Mouse (Mus musculus) liver, embryonic 15.5 days (tissue): ENCODE measurements around the gene Nsun2. TPM values are rescaled to one million over a fixed set of nuclear protein-coding genes. Genes with fewer than 3 reads are reported as not detected.

Source experiments
- ATAC-seq: fragments of 200-750 bp; cut with Nextera tagmentation; 2 replicates; pipeline ENCODE4 v1.8.0; 2017; ENCODE audit warnings: moderate number of reproducible peaks, mild to moderate bottlenecking, moderate library complexity; ENCODE audit not compliant: insufficient read depth
- H3K27ac ChIP-seq: fragments of 300-500 bp; sonication (generic); replicated peaks from 2 replicates; pipeline ENCODE4 v1.5.1; 2015; ENCODE audit warnings: mild to moderate bottlenecking, inconsistent platforms
- H3K27me3 ChIP-seq: fragments of 300-500 bp; sonication (generic); 2 replicates; pipeline ENCODE4 v1.6.1; 2015; ENCODE audit warnings: mild to moderate bottlenecking, inconsistent platforms
- H3K36me3 ChIP-seq: fragments of 300-500 bp; sonication (generic); replicated peaks from 2 replicates; pipeline ENCODE4 v1.6.1; 2015; ENCODE audit warnings: moderate library complexity, mild to moderate bottlenecking, inconsistent platforms
- H3K4me1 ChIP-seq: fragments of 300-500 bp; sonication (generic); replicated peaks from 2 replicates; pipeline ENCODE4 v1.6.1; 2015; ENCODE audit warnings: inconsistent platforms
- H3K4me2 ChIP-seq: fragments of 300-500 bp; sonication (generic); 2 replicates; pipeline ENCODE4 v1.6.1; 2015; ENCODE audit warnings: moderate library complexity, mild to moderate bottlenecking, inconsistent platforms
- H3K4me3 ChIP-seq: fragments of 300-500 bp; sonication (generic); replicated peaks from 2 replicates; pipeline ENCODE4 v1.5.1; 2015; ENCODE audit warnings: mild to moderate bottlenecking, inconsistent platforms
- H3K9ac ChIP-seq: fragments of 300-500 bp; sonication (generic); 2 replicates; pipeline ENCODE4 v1.6.1; 2015; ENCODE audit warnings: moderate library complexity, mild to moderate bottlenecking, inconsistent platforms
- H3K9me3 ChIP-seq: fragments of 300-500 bp; sonication (generic); replicated peaks from 2 replicates; pipeline ENCODE4 v1.6.1; 2016; ENCODE audit warnings: inconsistent platforms
- WGBS: fragments of 180-500 bp; shearing (Covaris S2); methylation state at CpG from one replicate; pipeline ENCODE4 v1.1.7; 2015; ENCODE audit warnings: mixed read lengths; ENCODE audit not compliant: insufficient replicate concordance; 5-methylcytosine and 5-hydroxymethylcytosine counted together
- polyA plus RNA-seq: library from polyadenylated mRNA; unstranded; fragments of >200 nt; fragmentation: Nextera tagmentation; extraction: Ambion mirVana; gene quantifications from 2 replicates; pipeline ENCODE4 v1.2.1, GENCODE M21; 2015

The Nsun2 gene
- 82.4 and 84.3 TPM in 2 replicates for polyA plus RNA-seq

DNA sequence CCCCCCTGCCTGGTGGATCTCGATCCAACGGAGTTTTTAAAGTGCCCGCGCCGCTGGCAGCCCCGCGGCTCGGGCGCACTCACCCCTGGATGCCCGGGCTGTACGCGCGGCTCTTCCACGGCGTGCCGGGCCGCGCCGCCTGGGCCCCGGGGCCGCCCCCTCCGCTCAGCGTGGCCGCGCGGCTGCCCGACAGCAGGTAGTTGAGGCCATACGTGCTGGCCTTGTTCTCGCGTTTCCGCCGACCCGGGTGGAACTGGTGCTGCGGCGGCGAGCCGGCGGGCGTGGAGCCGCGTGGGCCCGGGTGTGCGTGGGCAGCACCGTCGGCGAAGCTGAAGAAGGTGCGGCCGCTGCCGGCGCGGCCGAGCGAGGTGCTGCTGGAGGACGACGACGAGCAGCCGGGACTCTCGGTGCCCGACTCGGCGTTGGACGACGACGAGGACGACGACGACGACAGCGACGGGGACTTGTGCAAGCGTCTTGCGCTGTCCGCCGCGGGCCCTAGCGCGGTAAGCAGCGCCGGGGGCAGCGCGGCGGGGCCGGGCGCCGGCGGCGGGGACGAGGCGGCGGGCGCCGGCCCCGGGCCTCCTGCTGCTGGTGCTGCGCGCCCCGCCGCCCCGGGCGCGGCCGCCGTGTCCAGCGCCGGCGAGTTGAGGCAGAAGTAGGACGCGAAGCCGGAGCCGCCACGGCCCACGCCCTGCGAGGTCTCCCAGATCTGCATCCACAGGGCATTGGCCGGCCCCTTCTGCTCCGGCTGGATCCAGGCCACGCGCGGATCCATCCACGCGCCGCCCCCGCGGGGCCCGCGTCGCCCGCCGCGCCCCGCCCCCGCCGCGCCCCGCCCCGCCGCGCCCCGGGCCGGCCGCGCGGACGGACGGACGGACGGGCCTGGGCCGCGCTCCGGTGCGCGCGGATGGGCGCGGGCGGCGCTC, at the start of gene Nsun2:
Gene Nsun2 (plus strand): TSS at position 342 of the 929 bp plus-strand sequence.
- Histone ChIP-seq H3K27me3 (no peaks in the 10 kb centered on the region), H3K4me2 (peak within 1 kb of the TSS; percentile 95), H3K9me3 (no peaks in the 10 kb centered on the region), H3K36me3 (peaks cover 10% of the 10 kb centered on the region; the same call in 1 of the 2 replicates), H3K4me1 (peaks cover 62% of the 10 kb centered on the region), H3K9ac (peak within 1 kb of the TSS; percentile 88), H3K4me3 (peak within 1 kb of the TSS; percentile 95), H3K27ac (peak within 1 kb of the TSS; percentile 96)
- under 1% methylated on average over 139 of the region's 155 CpGs for WGBS
- ATAC-seq: peak; percentile 54

DNA sequence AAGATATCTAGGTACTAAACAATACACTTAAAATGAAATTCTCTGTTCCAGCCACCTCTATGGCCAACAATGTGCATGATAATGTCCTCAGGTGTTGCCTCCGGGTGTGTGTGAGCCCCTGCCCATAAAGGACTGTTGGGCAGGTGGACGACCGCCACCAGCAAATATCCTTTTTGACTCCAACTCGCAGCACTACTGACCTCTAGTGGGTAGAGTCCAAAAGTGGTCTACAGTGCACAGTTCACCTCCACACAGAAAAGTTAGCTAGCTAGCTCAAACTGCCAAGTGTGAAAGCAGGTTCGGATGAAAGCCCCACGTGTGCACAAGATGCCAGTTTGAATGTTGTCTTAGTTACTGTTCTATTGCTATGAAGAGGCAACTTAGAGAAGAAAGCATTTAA, 48.2 kb upstream of the Nsun2 start:
- Histone ChIP-seq H3K27ac (no peak overlapping the region), H3K9me3 (no peaks in the 10 kb centered on the region), H3K36me3 (no peaks in the 10 kb centered on the region), H3K4me2 (no peak overlapping the region), H3K4me1 (no peaks in the 10 kb centered on the region), H3K9ac (no peak overlapping the region), H3K27me3 (peaks cover 92% of the 10 kb centered on the region), H3K4me3 (no peak overlapping the region)
- WGBS: 10% methylated on average over 6 of the region's 6 CpGs
- no peak for ATAC-seq

DNA sequence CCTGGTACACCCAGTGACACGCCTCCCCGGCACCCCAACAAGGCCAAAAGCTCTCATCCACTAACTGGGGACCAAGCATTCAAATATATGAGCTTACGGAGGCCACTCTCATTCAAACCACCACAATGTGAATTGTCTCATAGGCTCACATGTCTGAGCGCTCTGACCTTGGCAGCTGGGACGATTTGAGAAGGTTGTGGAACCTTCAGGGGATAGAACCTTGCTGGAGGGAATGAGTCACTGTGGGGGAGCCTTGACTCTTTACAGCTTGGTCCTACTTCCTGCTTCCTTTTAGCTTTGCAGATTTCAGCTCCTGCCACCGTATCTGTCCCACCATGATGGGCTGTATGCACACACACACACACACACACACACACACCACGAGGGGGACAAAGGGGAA, 47.7 kb upstream of the Nsun2 start:
- no peak overlapping the region for H3K4me3 ChIP-seq
- ATAC-seq: no peak
- no peak overlapping the region for H3K9ac ChIP-seq
- no peak overlapping the region for H3K27ac ChIP-seq
- 37% methylated on average over 7 of the region's 7 CpGs for WGBS
- H3K9me3 ChIP-seq: no peaks in the 10 kb centered on the region
- H3K4me2 ChIP-seq: no peak overlapping the region
- no peaks in the 10 kb centered on the region for H3K36me3 ChIP-seq
- no peaks in the 10 kb centered on the region for H3K4me1 ChIP-seq
- peaks cover 89% of the 10 kb centered on the region for H3K27me3 ChIP-seq

DNA sequence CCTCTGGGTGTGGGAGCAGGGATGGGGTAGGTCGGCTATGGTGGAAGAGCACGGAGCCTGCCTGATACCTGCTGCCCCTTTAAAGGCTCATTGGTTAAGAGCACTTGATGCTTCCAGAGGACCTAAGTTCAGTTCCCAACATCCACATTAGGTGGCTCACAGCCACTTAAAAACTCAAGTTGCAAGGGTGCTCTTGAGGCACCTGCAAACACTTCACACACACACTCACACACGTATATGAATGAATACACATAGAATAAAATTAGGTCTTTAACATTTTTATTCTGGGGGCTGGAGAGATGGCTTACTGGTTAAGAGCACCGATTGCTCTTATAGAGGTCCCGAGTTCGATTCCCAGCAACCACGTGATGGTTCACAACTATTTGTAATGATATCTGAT, 46.4 kb upstream of the Nsun2 start:
- no peak overlapping the region for H3K9ac ChIP-seq
- H3K36me3 ChIP-seq: no peaks in the 10 kb centered on the region
- no peak overlapping the region for H3K4me2 ChIP-seq
- no peak for ATAC-seq
- 69% methylated on average over 7 of the region's 7 CpGs for WGBS
- no peaks in the 10 kb centered on the region for H3K4me1 ChIP-seq
- H3K4me3 ChIP-seq: no peak overlapping the region
- H3K27me3 ChIP-seq: peaks cover 76% of the 10 kb centered on the region
- no peaks in the 10 kb centered on the region for H3K9me3 ChIP-seq
- H3K27ac ChIP-seq: no peak overlapping the region

DNA sequence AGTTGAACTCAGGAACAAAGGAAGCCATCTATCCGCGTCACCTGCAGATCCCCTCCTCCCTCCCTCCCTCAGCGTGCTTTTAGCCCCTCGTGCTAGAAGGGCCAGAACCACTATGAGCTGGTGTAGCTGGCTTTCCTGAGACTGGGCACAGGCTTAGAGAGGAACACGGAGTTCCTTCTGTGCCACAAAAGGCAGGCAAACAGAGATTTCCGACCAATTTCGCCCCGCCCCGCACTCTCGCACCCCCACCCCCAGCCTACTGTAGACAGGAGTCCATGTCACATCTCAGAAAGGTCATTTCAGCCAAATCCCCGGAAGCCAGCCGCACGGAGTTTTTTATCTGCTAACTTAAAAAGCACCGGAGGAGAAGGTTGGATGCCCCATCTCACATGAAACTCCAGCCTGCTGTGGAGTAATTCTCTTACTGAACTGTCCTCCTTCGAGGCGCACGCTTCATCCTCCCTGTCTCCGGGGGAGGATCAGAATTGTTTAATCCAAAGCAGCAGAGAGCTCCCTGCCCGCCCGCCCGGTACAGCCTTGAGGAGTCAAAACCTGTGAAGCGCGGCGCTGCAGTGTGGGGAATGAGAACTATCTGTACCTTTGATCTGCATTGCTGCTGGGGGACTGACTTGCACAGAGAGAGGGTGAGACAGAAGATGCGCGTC, 45.8 kb upstream of the Nsun2 start:
- no peak overlapping the region for H3K9ac ChIP-seq
- 3% methylated on average over 26 of the region's 26 CpGs for WGBS

DNA sequence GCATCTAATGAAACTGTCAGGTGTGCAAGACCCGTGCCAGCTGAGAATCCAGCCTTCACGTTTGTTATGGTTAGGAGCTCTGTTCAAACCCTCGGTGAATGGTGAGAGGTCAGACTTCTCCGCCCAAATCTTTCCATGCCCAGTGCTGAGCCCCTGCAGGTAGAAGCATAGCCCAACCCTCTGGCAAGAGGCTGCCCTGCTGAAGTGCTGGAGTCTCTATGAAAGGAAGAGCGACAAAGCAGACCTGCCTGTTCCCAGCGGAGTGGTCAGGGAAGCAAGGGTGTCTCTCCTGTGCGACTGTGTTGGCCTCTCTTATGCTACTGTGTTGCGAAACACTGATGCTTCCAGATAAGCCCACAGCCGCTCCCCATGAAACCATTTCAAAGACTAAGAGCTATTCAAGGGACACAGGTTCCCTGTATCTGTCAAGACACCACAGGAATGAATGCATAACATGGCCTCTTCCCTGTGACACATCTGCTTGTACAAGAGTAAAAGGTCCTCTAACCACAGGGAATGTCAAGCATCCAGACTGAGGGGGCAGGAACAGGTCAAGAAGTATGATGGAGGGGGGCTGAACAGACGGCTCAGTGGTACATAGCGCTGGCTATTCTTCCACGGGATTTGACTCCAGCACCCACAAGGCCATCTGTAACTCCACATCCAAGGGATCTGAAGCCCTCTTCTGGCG, 44.8 kb upstream of the Nsun2 start:
- Histone ChIP-seq H3K9me3 (no peaks in the 10 kb centered on the region), H3K36me3 (no peaks in the 10 kb centered on the region), H3K4me3 (no peak overlapping the region), H3K27ac (no peak overlapping the region), H3K27me3 (peaks cover 60% of the 10 kb centered on the region), H3K9ac (no peak overlapping the region), H3K4me1 (no peaks in the 10 kb centered on the region), H3K4me2 (peak overlapping the region; percentile 30)
- 29% methylated on average over 13 of the region's 13 CpGs for WGBS
- no peak for ATAC-seq

More for the DNA sequence above, 45.8 kb upstream of the Nsun2 start:
- no peak for ATAC-seq
- Histone ChIP-seq H3K4me2 (peak overlapping the region; percentile 37), H3K36me3 (no peaks in the 10 kb centered on the region), H3K27me3 (peaks cover 70% of the 10 kb centered on the region), H3K9me3 (no peaks in the 10 kb centered on the region), H3K27ac (no peak overlapping the region), H3K4me3 (no peak overlapping the region), H3K4me1 (no peaks in the 10 kb centered on the region)

DNA sequence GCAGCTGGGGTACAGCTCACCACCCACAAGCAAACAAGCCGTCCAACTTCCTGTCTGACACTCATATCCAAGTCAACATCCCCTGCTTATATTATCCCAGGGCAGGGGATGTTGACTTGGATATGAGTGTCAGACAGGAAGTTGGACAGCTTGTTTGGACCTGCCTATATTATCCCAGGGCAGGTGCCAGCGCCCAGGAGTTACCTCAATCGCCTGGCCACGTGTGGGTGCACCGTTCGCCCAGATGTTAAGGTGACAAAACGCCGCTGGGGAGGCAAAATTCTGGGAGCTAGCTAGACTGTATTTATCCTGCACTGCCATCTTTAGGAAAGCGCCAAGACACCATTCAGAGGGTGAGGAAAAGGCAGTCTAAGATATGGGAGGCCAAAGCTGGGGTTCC, 43.8 kb upstream of the Nsun2 start:
- Histone ChIP-seq H3K9me3 (no peaks in the 10 kb centered on the region), H3K36me3 (no peaks in the 10 kb centered on the region), H3K27me3 (peaks cover 51% of the 10 kb centered on the region), H3K4me1 (no peaks in the 10 kb centered on the region), H3K4me2 (no peak overlapping the region), H3K27ac (no peak overlapping the region), H3K9ac (no peak overlapping the region), H3K4me3 (no peak overlapping the region)
- ATAC-seq: no peak
- 54% methylated on average over 9 of the region's 9 CpGs for WGBS

DNA sequence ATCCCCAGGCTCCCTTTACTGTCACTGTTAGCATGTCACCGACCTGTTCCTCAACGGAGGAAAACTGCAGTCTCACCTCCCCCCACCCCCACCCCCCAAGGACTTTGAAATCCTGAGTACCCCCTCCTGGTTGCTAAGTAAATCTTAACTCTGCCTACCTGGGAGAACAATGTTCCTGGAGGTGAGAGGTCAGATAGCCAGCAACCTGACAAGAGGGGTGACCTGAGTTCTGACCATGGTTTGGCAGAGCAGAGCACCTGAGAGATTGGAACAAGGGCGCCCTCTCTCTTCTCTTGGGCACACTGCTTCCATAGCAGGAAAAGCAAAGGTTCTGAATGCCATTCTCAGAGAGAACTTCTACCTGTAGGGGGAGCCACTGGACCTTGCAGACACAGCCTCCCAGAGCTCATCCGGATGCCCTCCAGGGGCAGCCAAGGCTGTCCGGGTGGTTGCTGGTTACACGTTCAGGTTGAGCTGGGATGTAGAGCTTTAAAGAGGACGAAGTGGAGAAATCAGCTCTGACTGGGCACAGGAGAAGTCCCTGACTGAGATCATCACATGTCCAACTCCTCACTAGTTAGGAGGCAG, 40.6 kb upstream of the Nsun2 start:
- 0 out of 2 replicates have a peak, but pooled peaks have one; percentile 10 for ATAC-seq
- H3K4me3 ChIP-seq: no peak overlapping the region
- 20% methylated on average over 7 of the region's 7 CpGs for WGBS
- H3K27me3 ChIP-seq: peaks cover 23% of the 10 kb centered on the region
- peaks cover 21% of the 10 kb centered on the region for H3K36me3 ChIP-seq
- H3K9ac ChIP-seq: no peak overlapping the region
- H3K9me3 ChIP-seq: no peaks in the 10 kb centered on the region
- H3K4me2 ChIP-seq: no peak overlapping the region
- H3K27ac ChIP-seq: no peak overlapping the region
- no peaks in the 10 kb centered on the region for H3K4me1 ChIP-seq

DNA sequence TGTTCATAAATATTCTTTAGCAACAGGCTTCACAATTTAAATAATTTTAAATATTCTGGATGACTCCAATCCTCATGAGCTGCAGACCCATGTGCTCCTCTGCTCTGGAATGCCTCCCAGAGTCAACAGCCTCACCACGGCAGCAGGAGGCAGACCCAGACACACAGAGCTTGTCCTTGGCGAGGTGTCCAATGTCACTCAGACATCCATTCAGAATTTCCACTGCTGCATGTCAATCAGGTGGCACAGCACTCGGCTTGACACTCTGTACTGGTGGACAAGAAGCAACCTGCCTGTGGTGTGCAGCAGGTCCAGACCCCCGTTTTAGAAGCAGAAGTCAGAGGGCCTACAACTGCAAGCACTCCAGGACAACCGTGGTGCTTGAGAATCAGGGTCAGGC, 35.3 kb upstream of the Nsun2 start:
- no peak overlapping the region for H3K27ac ChIP-seq
- no peak overlapping the region for H3K4me3 ChIP-seq
- H3K4me2 ChIP-seq: no peak overlapping the region
- no peak overlapping the region for H3K9ac ChIP-seq
- WGBS: 79% methylated on average over 5 of the region's 5 CpGs
- no peak for ATAC-seq
- H3K9me3 ChIP-seq: no peaks in the 10 kb centered on the region
- H3K27me3 ChIP-seq: no peaks in the 10 kb centered on the region
- peaks cover 74% of the 10 kb centered on the region for H3K36me3 ChIP-seq
- peaks cover 17% of the 10 kb centered on the region for H3K4me1 ChIP-seq

DNA sequence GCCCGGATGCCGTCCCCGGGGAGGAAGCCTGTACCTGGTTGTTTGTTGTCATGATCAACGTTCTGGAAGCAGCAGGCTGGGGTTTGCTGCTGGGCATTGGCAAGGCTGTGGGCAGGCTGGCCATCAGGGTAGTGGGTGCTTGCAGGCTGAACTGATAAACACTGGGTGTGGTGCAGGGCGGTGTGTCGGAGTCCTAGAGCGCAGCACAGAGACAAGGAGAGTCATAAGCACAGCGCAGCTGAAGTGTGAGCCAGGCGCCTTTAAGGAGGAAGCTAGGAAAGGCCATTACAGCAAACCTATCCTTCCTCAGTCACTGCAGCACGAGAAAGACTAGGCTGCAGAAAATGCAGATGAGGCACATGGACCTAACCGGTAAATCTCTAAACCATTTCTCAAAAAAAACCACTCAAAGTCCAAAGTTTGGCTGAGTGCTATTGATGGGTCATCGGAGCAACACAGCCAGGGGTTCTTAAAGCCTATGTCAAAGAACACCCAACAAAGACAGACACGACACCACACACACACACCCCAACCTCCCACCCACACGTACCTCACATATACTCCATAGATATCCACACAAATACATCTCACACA, 31.3 kb upstream of the Nsun2 start:
- Histone ChIP-seq H3K9ac (no peak overlapping the region), H3K4me3 (no peak overlapping the region), H3K4me1 (peaks cover 45% of the 10 kb centered on the region), H3K27me3 (no peaks in the 10 kb centered on the region), H3K36me3 (peaks cover 98% of the 10 kb centered on the region), H3K9me3 (no peaks in the 10 kb centered on the region), H3K27ac (0 out of 2 replicates have a peak overlapping the region, but pooled peaks have one; percentile 41), H3K4me2 (peak overlapping the region; percentile 23; the same call in 1 of the 2 replicates)
- WGBS: 58% methylated on average over 14 of the region's 14 CpGs
- ATAC-seq: peak; percentile 53
